Mouse (Mus musculus) heart, postnatal 4 days (tissue): Measurements from ENCODE around the gene Kcnk12. TPM values are rescaled to one million over a fixed set of nuclear protein-coding genes. Genes with fewer than 3 reads are reported as not detected.

Experiments
- DNase-seq: peaks from one replicate; pipeline ENCODE4 v3.0.0; 2021
- total RNA-seq, 2 experiments: library from RNA; stranded (reverse); gene quantifications; 2 replicates each; pipeline ENCODE4 v1.2.3; 2021

Gene Kcnk12
- total RNA-seq, 2 experiments from 2014 or later: 0.14 TPM; not detected in 1

GRCm38 (mm10) chr17:87785721-87786120, 12.1 kb downstream of the Kcnk12 start:
- DNase-seq: no peak

GRCm38 (mm10) chr17:87784911-87785310, 12.9 kb downstream of the Kcnk12 start:
- no peak for DNase-seq

GRCm38 (mm10) chr17:87784141-87784831, 13.5 kb downstream of the Kcnk12 start:
- DNase-seq: no peak

- DNase-seq: no peak
Measured at GRCm38 (mm10) chr17:87781244-87781643, 16.6 kb downstream of the Kcnk12 start.

- no peak for DNase-seq
Measured at GRCm38 (mm10) chr17:87780164-87780563, 17.6 kb downstream of the Kcnk12 start.

- DNase-seq: no peak
Measured at GRCm38 (mm10) chr17:87774982-87775381, 22.8 kb downstream of the Kcnk12 start.

- no peak for DNase-seq
Measured at GRCm38 (mm10) chr17:87773175-87773574, 24.6 kb downstream of the Kcnk12 start.

GRCm38 (mm10) chr17:87770766-87771165, 27.0 kb downstream of the Kcnk12 start:
- DNase-seq: no peak

- DNase-seq: no peak
Measured at GRCm38 (mm10) chr17:87766888-87767287, 30.9 kb downstream of the Kcnk12 start.

DNA sequence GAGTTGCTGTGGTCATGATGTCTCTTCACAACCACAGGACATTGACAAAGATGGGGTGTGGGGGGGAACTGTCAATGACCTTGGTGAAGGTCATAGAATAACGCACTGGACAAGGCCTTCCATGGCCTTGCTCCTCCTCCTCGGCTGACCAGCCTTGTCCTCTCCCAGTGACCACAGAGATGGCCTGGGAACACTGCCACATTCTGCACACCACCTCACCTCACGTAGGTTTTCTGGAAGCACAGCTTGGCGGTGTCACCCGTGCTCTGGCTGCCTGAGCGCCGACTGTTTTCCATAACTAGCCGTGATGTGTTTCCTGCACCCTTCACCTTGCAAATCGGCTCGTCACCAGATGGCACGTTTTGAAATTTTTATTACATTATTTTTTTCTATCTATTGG, 32.8 kb downstream of the Kcnk12 start:
- DNase-seq: no peak

GRCm38 (mm10) chr17:87763146-87763545, 34.6 kb downstream of the Kcnk12 start:
- DNase-seq: no peak

DNA sequence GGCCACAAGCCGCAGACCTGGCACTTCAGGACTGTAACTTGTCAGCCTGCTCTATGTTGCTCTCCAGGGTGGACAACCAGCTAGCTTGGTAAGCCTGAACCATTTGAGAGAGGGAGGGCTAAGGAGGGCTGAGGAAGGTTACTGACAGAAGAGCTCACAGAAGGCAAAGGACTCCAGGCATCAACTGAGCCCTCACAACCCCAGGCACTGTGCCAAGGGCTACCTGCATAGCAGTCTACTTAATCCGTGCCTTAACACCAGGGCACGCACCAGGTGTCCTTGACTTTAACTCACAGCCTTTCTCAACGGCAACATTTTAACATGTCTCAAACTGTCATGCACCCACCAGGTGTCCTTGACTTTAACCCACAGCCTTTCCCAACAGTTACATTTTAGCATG, 37.5 kb downstream of the Kcnk12 start:
- DNase-seq: no peak

- peak; percentile 27 for DNase-seq
Measured at GRCm38 (mm10) chr17:87745926-87746888, 51.6 kb downstream of the Kcnk12 start.

GRCm38 (mm10) chr17:87744985-87745925, 52.5 kb downstream of the Kcnk12 start:
- DNase-seq: no peak

DNA sequence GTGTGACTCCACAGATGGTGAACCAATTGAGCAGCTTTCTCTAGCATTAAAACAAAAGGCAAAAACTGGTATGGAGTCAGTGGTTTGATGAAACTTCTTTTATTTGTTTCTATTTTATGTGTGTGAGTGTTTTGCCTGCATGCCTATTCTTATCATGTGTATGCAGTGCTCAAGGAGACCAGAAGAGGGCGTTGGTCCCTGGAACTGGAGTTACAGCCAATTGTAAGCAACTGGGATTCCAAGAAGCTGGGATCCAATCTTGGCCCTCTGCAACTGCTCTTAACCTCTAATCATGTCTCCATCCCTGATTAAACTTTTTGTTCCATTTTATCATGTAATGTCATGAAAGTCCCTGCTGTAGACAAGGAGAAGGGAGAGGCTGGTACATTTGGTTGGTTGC, 58.0 kb downstream of the Kcnk12 start:
- no peak for DNase-seq

- no peak for DNase-seq
Measured at GRCm38 (mm10) chr17:87737144-87737543, 60.6 kb downstream of the Kcnk12 start.

DNA sequence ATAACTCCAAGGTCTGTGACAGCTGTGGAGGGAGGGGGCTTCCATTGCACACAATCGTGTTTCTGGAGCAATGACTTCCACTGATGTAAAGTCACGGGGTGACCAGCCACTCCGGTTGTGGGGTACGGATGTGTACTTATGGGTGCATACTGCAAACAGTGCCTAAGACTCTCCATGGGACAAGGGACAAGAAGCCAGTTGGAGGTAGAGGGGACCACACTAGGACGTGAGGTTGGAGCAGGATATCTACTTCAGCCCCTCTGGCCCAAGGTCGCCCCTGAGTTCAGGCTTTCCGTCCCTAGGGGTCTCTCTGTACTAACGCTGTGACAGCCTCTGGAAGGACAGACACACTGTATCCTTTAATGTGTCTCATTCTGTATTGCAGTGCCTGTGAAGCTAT, 63.3 kb downstream of the Kcnk12 start:
- no peak for DNase-seq

DNA sequence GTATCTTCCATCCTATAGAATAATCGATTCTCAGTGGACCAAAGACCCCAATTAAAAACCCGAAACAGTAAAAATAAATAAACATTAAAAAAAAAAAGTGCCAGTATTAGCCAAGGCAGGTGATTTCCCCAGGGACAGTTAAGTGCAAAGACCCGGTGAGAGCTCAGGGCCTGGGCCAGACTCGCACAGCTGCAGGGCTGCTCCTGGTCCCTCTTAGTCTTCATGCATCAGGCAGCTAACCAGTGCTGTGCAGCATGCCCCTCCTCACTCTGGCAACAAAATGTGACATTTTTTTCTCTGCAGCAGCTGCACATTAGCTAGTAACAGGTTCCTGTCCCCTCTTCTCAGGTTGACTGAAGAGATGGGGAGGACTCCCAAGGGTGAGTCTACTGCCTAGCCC, 65.8 kb downstream of the Kcnk12 start:
- no peak for DNase-seq

DNA sequence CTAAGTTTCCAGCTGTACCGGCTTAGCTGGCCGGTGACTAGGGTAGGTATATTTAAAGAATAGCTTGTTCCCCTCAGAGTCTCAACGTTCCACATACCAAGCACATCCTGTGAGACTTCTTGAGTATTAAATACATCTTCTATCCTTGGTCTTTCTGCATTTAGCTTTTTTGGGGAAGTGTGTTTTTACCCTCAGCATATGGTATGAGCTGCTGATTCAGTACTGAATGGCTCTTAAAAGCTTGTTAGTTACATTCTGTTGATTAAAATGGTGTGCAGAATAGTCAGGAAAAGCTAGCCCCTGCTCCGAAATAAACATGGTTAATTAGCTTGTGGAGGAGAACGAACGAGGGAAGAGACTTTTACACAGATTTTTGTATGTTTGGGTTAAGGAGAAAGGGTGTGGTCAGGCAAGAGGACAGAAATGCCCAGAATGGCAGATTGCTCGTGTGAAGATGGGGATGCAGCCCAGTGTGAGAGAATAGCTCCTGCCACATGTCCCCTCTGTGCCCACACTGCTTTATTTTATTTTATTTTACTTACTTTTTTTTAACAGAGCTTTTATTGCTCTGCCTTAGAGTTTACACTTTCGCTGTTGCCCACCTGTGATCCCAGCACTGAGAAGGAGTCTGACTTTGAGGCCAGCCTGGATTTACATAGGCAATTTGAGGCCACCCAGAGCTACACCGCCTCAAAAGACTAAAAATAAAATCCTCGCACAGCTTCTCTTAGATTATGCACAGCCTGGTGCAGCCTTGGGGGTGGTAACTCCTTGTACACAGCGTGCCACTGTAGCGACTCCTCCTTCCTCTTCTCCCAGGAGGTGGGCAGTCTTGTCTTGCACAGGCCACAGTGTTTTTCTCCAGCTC, 71.1 kb downstream of the Kcnk12 start:
- DNase-seq: no peak

DNA sequence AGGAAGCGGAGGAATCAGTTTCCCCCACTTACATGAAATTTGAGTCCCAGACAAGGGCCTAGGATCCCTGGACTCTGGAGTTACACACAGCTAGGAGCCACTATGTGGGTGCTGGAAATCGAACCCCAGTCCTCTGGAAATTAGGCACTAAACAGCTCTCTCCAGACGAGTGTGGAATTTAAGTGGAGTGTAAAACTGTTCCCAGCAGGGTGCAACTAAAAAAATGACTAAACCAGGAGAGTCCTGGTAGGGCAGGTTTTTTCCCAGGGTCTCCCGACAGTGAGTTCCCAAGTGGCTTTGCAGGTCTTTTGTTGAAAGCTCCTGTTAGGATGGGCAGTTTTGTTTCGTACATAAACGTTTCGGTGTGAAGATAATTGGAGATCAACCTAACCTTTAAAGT, 73.1 kb downstream of the Kcnk12 start:
- DNase-seq: no peak

DNA sequence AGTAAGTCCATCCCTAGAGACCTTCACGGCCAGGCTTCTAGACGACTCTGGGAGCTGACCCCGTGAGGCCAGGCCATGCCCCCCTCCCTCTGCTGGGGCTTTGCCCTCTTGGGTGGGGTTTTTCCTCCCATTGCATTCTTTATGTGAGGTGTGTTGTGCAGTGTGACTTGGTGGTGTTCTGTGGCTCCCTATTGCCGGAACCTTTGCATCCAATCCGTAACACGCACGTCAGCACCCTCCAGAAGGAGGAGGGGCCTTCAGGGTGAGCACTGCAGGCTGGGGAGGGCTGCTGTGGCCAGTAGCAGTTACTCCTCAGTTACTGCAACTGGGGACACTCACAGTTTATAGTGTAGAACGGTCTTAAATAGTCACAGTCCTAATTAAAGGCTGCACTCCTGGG, 97.7 kb downstream of the Kcnk12 start:
- DNase-seq: no peak
